Comparison of ENCODE assay signal across 8 mouse cellular contexts in genomic region chr15:25413378-25413901, GRCm38 (mm10). TPM values are rescaled to one million over a fixed set of nuclear protein-coding genes. Genes with fewer than 3 reads are reported as not detected.
A peak's percentile ranks its signal among the peaks of the same experiment; 100 is the strongest.
DNase-seq lines count a peak whose midpoint lies in the region; ATAC-seq and TF ChIP-seq lines count a peak whose summit lies in the region.

TSS of gene Basp1 (minus strand) at chr15:25413764.

- H3K4me2 ChIP-seq in forebrain, embryonic 15.5 days (replicated peaks): peak within 1 kb of the TSS; percentile 62

- TF ChIP-seq POLR2A in bone marrow, adult 2 months (IDR thresholded peaks at IDR 0.05; ENCODE audit: borderline replicate concordance, control insufficient read depth, low read depth, low read length): no peak

- no peaks in the 10 kb centered on the region for H3K27me3 ChIP-seq in forebrain, embryonic 15.5 days

- no peaks in the 10 kb centered on the region for H3K36me3 ChIP-seq in forebrain, embryonic 15.5 days

- peak within 1 kb of the TSS; percentile 100 for H3K9ac ChIP-seq in forebrain, embryonic 15.5 days (replicated peaks)

- no peak for TF ChIP-seq CTCF in bone marrow, adult 2 months (IDR thresholded peaks at IDR 0.05; ENCODE audit: control insufficient read depth, insufficient read depth, low read length)

- no peak within 1 kb of the TSS; the same call in 1 of the 2 replicates for H3K27ac ChIP-seq in bone marrow, adult 2 months (ENCODE audit: control insufficient read depth, insufficient read depth, low read depth, low read length, poor library complexity)
- H3K27ac ChIP-seq in forebrain, embryonic 15.5 days (replicated peaks): peak within 1 kb of the TSS; percentile 100

- peak within 1 kb of the TSS; percentile 51 for H3K4me3 ChIP-seq in bone marrow, adult 2 months (replicated peaks; ENCODE audit: control insufficient read depth, low read depth, low read length)
- peak within 1 kb of the TSS; percentile 99 for H3K4me3 ChIP-seq in forebrain, embryonic 15.5 days

- 2% methylated on average over 37 of the region's 60 CpGs for WGBS in bone marrow, adult 2 months
- 0% methylated on average over 28 of the region's 60 CpGs for WGBS in forebrain, embryonic 15.5 days

- ATAC-seq in CD4-positive, CD25-positive, alpha-beta regulatory T cell, adult 4 months: peak; percentile 40
- ATAC-seq in forebrain, embryonic 15.5 days (replicated peaks): peak; percentile 54

- H3K4me1 ChIP-seq in bone marrow, adult 2 months (ENCODE audit: control insufficient read depth, insufficient read depth, low read length): no peaks in the 10 kb centered on the region
- peaks cover 46% of the 10 kb centered on the region for H3K4me1 ChIP-seq in forebrain, embryonic 15.5 days

- peak; percentile 63 for DNase-seq in heart, postnatal 4 days
- peak; percentile 70 to 78 for DNase-seq in layer of hippocampus, postnatal 14 days (ENCODE audit: low spot score in 2 of 2)
- peak; percentile 14 for DNase-seq in lung, postnatal 25 days (ENCODE audit: low spot score)
- peak; percentile 55 for DNase-seq in retina, postnatal 7 days (ENCODE audit: low read depth, low spot score)
- peak; percentile 69 for DNase-seq in urinary bladder, postnatal 14 days (ENCODE audit: low spot score)

- no peaks in the 10 kb centered on the region for H3K9me3 ChIP-seq in forebrain, embryonic 15.5 days

RNA-seq across cellular contexts. Expression of gene Basp1, which starts in this region (rescaled TPM):
- polyA plus RNA-seq in CD4-positive, CD25-positive, alpha-beta regulatory T cell, adult 4 months (2017; shearing (Covaris generic)): under 1 TPM; 0.33 to 0.50 TPM
- 4.5 and 6.5 TPM in 2 replicates for polyA plus RNA-seq in bone marrow, adult 2 months (2011; ENCODE audit: insufficient read depth, insufficient read length, low replicate concordance, missing spikeins)
- polyA plus RNA-seq in forebrain, embryonic 15.5 days (2015; fragmentation: Nextera tagmentation; extraction: Ambion mirVana): 309 and 350 TPM in 2 replicates
- 10 to 100 TPM; 13.7 to 15.5 TPM for total RNA-seq in heart, postnatal 4 days (2021)
- total RNA-seq in layer of hippocampus, postnatal 14 days (2021): 1,000 to 10,000 TPM in 1 of 2 experiments, 100 to 1,000 TPM in 1; 941 to 1,006 TPM

Comparison
In these comparisons a context has a peak if more than half of its experiments do, and no peak if none do; other contexts are left out.
1. RNA of gene Basp1 (total RNA-seq): 941 to 1,006 TPM in layer of hippocampus, postnatal 14 days; 13.7 to 15.5 TPM in heart, postnatal 4 days; every median in the first group is over 10 times any median in the second.
2. RNA of gene Basp1 (polyA plus RNA-seq): 309 to 350 TPM in forebrain, embryonic 15.5 days; 4.5 to 6.5 TPM in bone marrow, adult 2 months and 0.33 to 0.50 TPM in CD4-positive, CD25-positive, alpha-beta regulatory T cell, adult 4 months; every median in the first group is over 10 times any median in the second.
3. Peak in ATAC-seq in CD4-positive, CD25-positive, alpha-beta regulatory T cell, adult 4 months; RNA of the gene not detected or under 1 TPM.
4. DNase-seq: peak in every context shown above with its lines; median percentile 74 in layer of hippocampus, postnatal 14 days; 69 in urinary bladder, postnatal 14 days; 63 in heart, postnatal 4 days; 55 in retina, postnatal 7 days; 14 in lung, postnatal 25 days.